Mouse (Mus musculus): ENCODE measurements around the gene Gm29866. TPM values are rescaled to one million over a fixed set of nuclear protein-coding genes. Genes with fewer than 3 reads are reported as not detected.
"Not testable (repeated sequence)": the region's sequence is repeated elsewhere in the genome, so short reads cannot be mapped to it uniquely, and the experiment has no call there.

The Gm29866 gene
- not detected in 2 replicates for polyA plus RNA-seq (2015; fragmentation: Nextera tagmentation; extraction: Ambion mirVana)

DNA sequence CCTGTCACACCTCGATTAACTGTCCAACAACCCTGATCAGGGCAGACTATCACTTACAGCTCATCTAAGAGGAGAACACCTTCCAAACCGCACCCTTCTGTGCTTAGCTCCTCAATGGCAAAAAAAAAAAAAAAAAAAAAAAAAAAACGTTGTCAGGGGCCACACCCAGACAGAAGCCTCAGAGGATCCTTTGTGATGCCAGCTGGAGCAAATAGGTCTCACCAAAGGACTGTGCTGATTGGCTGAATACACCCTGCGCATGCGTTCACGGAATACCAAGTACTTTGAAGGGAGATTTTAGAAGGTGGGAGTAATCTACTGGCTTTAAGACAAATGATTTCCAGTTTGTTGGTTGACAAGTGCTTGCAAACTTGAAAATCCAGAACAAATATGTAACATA is at the start of gene Gm29866:
Gm29866 (minus strand) TSS at position 101 of the 400 bp plus-strand sequence.
- no CpG with 5 or more reads among the region's 6 CpGs for WGBS (ENCODE audit: insufficient replicate concordance)
- H3K4me3 ChIP-seq (replicated peaks); H3K27me3 ChIP-seq; H3K4me1 ChIP-seq (replicated peaks); DNase-seq; ATAC-seq (ENCODE audit: low read depth); H3K9me3 ChIP-seq (replicated peaks); H3K27ac ChIP-seq; H3K36me3 ChIP-seq; H3K9ac ChIP-seq; H3K4me2 ChIP-seq: not testable (repeated sequence)

Other genes starting within 250 kb of the Gm29866 start
- gene Gm20909, start 170.9 kb upstream of the Gm29866 start, polyA plus RNA-seq (2015; fragmentation: Nextera tagmentation; extraction: Ambion mirVana), result not detected in 2 replicates
- not detected in 2 replicates for gene Gm20865, start 247.9 kb upstream of the Gm29866 start, polyA plus RNA-seq (2015; fragmentation: Nextera tagmentation; extraction: Ambion mirVana)